Mouse (Mus musculus) cortical plate, adult 2 months (tissue): ENCODE data around the gene Sec1. TPM values are rescaled to one million over a fixed set of nuclear protein-coding genes. Genes with fewer than 3 reads are reported as not detected.
A peak's percentile ranks its signal among the peaks of the same experiment; 100 is the strongest.

Experiments
- H3K27ac ChIP-seq: fragments of 200-500 bp; 2 replicates; pipeline ENCODE4 v1.5.1; 2012; ENCODE audit warnings: low read length, control low read depth, inconsistent platforms; ENCODE audit not compliant: insufficient read depth
- H3K4me1 ChIP-seq: fragments of 200-500 bp; 2 replicates; pipeline ENCODE4 v1.6.1; 2011; ENCODE audit warnings: low read length; ENCODE audit not compliant: control insufficient read depth, insufficient read depth
- H3K4me3 ChIP-seq: fragments of 200-500 bp; 2 replicates; pipeline ENCODE4 v1.5.1; 2011; ENCODE audit warnings: mild to moderate bottlenecking, low read length, control low read depth; ENCODE audit not compliant: insufficient read depth
- CTCF ChIP-seq: fragments of 200-500 bp; IDR thresholded peaks from 2 replicates; pipeline ENCODE4 v1.5.1; 2011; ENCODE audit warnings: mild to moderate bottlenecking, control low read depth, low read length; ENCODE audit not compliant: insufficient read depth; ENCODE audit errors: extremely low read depth
- POLR2A ChIP-seq: fragments of 200-500 bp; IDR thresholded peaks from 2 replicates; pipeline ENCODE4 v1.6.1; 2011; ENCODE audit warnings: mild to moderate bottlenecking, low read length, control low read depth; ENCODE audit not compliant: insufficient read depth; ENCODE audit errors: extremely low read depth
- polyA plus RNA-seq: library from polyadenylated mRNA; depleted of rRNA; stranded (reverse); fragments of >200 nt; gene quantifications from 2 replicates; pipeline ENCODE4 v1.2.3, GENCODE M21; 2012

The Sec1 gene
- polyA plus RNA-seq, 1 experiment, result 6.6 TPM

DNA sequence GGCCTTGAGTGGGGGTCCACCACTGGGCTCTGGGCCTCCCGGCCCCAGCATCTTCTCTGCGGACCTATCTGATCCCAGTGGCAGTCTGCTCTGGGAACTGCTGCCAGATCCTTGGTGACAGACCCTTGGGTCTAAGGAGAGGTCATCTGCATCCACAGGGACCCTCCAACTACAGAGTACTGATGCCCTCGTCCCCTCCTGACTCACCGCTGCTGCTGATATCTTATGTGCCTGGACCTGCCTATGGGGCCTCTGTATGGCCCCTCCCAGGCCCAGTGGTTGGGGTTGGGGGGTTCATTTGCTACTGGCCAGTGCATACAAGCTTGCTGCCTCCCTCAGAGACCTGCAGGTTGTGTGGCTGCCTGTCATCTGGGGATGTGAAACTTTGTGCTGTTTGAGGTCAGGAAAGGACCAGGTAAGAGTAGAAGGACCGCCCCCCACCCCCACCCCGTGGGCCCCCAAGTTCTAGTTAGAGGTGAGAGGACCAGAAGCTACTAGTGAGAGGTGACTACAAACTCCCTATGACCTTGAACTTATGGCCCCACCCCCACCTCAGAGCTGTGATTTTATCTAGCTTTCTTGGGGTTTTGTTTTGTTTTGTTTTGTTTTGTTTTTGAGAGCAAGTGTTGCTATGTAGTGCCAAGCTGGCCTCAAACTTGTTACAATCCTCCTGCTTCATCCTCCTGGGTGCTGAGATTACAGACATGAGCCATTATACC lies 49.2 kb downstream of the Sec1 start:
- Histone ChIP-seq H3K4me1 (no peaks in the 10 kb centered on the region), H3K27ac (peak overlapping the region; percentile 1; the same call in 1 of the 2 replicates), H3K4me3 (peak overlapping the region; percentile 31)
- TF ChIP-seq CTCF (no peak), POLR2A (no peak)

DNA sequence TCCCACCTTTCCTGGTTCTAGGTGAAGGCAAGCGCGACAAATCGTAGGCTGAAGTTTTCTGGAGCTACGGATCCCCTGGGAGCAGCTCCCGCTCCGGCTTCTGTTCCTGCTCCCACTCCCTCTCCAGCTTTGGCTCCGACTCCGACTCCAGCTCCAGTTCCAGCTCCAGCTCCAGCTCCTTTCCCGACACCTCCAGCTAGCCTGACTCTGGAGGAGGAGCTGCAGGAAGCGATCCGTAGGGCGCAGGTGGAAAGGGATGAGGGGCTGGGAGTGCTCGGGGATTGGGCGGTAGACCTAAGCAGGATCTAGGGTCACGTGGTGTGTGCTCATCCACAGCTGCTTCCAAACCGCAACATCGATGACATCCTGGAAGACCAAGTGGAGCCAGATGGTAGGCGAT lies 50.0 kb downstream of the Sec1 start:
- TF ChIP-seq POLR2A (peak; percentile 81), CTCF (no peak)
- Histone ChIP-seq H3K27ac (peak overlapping the region; percentile 1; the same call in 1 of the 2 replicates), H3K4me3 (peak overlapping the region; percentile 31), H3K4me1 (no peaks in the 10 kb centered on the region)

DNA sequence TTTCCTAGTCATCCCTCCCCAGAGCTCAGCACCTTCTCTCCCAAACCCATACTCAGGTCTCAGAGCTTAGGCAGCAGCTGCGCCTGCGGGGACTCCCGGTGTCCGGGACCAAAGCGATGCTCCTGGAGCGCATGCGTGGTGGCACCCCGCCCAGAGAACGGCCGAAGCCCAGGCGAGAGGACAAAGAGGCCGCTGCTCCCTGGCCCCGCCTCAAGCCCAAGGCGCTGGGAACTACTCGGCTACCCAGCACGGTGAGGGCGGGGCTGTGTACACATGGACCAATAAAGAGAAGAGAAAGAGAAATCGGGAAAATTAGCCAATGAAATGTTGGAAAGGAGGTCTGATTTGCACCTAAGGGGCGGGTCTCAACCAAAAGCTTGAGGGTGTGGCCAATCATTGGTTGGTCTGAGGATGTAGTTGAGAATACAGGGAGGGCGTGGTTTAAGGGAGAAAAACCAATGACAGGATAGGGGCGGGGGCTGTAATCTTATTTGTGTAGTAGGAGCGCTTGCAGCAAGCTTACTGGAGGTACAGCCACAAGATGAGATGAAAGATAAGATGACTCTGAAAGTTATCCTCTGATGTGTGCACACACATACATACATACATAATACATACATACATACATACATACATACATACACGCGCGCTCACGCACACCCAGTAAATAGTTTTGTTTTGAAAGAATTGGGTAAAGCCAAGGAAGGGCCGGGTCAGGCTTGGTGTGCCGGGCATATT lies 50.6 kb downstream of the Sec1 start:
- H3K4me1 ChIP-seq, result no peaks in the 10 kb centered on the region
- TF ChIP-seq CTCF (no peak), POLR2A (peak; percentile 64)

DNA sequence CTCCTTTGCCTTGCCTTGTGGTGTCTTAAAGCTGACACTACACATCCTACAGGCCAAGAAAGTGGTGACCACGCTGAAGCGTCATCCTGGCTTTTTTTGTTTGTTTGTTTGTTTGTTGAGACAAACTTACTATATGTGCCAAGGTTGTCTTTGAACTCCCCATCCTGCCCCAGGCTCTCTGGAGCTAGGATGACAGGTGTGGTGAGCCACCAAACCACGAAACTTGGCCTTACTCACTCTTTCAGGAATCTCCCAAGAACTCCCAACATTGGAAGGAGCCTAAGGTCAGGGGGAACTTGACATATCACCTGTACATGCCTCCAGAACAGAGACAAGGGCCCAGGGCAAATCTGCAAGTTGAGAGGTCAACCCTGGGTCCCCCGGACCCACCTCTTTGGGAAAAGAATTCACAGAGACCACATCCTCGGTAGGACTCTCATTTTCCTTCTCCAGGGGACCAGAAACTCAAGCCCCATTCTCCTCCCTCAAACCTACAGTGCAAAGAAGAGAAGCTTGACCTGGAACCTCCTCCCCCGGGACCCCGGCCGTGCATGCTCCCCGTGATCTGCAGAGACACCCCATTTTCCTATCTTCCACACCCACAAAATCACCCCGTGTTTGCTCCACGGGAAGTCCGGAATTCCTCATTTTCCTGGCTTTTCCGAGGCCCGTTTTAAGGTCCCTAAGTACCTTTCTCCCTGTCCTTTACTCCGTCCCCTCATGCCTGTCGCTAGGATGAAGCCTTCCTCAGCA lies 51.5 kb downstream of the Sec1 start:
- Histone ChIP-seq H3K27ac (no peak overlapping the region), H3K4me1 (no peaks in the 10 kb centered on the region; the same call in 1 of the 2 replicates)

More for the DNA sequence above, 50.6 kb downstream of the Sec1 start:
- Histone ChIP-seq H3K4me3 (peak overlapping the region; percentile 43), H3K27ac (0 out of 2 replicates have a peak overlapping the region, but pooled peaks have one; percentile 33)

DNA sequence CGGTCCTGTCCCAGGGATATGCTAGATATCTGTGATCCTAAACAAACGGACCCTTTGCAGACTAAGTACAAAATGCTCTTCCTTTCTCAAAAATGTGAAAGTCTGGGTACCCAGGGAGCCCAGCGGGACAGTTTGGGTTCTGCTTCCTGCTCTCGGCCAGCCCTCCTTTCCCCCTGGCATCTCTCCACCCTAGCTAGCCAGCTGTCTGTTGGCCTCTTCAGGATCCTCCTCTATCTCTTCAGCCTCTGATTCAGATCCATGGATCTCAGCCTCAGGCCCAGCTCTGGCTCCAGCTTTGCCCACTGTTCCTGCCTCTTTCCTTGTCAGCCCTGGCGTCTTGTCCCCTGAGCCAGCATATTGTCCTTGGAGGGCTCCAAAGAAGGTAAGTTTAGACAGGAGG lies 52.1 kb downstream of the Sec1 start:
- no peak overlapping the region for H3K4me3 ChIP-seq

More for the DNA sequence above, 51.5 kb downstream of the Sec1 start:
- peak overlapping the region; percentile 43 for H3K4me3 ChIP-seq
- no peak for TF ChIP-seq CTCF
- TF ChIP-seq POLR2A, result no peak

DNA sequence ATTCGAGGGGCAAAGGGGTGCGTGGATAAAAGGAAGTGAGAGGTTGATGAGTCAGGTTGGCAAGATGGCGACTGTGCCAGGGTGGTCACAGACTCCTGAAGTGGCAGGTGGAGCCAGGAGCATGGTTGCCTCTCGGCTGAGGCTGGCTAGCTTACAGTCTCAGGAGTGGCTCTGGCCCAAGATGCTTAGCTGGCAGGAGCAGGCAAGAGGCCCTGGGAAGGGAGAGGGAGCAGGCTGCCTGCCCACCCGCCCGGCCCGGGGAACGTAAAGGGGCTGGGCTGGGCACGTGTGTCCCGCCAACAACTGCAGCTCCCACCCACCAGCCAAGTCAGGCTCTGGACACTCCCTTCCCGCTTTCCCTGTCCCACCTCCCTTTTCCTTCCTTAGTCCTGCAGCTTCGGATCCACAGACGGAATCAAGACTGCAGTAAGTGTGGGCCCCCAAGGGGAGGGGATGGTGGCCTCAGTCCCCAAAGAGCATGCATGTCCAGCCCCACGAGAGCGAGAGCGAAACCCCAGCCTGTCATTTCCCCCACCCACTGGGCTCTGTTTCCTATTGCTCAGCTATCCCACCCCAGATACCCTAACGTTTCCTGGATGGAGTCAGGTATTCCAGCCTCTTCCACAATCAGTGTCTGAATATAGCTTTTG lies 52.7 kb downstream of the Sec1 start:
- Histone ChIP-seq H3K4me3 (no peak overlapping the region), H3K4me1 (no peaks in the 10 kb centered on the region; the same call in 1 of the 2 replicates), H3K27ac (no peak overlapping the region)
- TF ChIP-seq CTCF, result no peak
- no peak for TF ChIP-seq POLR2A

More for the DNA sequence above, 52.1 kb downstream of the Sec1 start:
- TF ChIP-seq CTCF, result no peak
- no peak overlapping the region for H3K27ac ChIP-seq
- no peaks in the 10 kb centered on the region; the same call in 1 of the 2 replicates for H3K4me1 ChIP-seq

DNA sequence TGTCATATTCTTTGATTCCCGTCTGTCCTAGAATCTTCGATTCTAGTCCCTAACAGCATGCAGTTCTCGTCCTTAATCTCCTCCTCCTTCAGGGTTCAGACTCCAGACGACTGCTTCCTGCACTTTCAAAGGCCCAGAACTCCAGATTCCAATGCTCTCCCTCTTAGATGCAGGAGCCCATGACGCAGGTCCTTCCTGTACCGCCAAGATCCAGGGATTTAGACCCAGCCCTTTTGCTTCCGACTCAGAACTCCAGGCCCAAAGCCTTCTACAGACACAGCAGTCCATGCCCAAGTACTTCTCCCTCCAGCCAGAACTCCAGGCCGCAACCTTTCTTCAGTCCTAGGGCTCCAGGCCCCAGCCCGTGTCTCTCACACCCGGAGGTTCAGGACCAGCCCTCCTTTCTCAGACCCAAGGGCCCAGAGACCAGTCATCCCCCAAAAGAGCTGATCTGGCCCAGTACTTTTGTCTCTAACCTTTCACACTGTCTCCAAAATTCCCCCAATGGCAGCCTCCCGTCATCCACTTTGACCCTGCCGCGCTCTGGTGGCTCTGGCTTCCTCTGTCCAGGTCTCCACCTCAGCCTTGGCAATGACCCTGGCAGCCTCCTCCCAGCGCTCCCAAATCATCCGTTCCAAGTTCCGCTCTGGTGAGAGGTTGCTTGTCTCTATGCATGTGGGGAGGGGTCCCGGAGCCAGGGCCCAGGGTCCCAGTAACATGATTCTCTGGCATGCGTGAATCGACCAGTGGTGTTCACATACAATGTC lies 53.8 kb downstream of the Sec1 start:
- Histone ChIP-seq H3K4me1 (no peaks in the 10 kb centered on the region; the same call in 1 of the 2 replicates), H3K27ac (no peak overlapping the region), H3K4me3 (no peak overlapping the region)
- TF ChIP-seq POLR2A (0 out of 2 replicates have a peak, but pooled peaks have one; percentile 12), CTCF (no peak)

DNA sequence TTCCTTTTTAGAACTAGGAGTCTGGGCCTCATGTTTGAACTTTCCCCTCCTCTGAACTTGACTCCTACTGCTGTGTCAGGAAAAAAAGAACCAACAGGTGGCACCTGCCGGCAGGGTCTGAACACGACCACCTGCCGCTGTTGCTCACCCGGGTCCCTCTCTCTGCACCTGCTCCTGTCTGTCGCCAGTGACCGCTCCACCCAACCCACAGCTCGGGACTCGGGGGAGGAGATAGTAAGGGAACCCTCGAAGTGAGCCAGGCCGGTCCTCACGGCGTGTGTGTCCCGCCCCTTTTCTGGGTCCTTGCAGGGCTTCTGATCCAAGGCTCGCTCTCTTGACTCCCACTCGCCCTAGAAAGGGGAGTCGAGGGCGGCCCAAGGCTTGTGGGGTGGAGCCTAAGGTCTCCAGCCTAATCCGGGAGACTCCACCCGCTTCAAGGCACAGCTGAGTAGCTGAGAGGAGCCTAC lies 54.6 kb downstream of the Sec1 start, which contains the start of gene Mamstr:
Gene Mamstr (plus strand): TSS at position 417 of the 467 bp plus-strand sequence.
- no peaks in the 10 kb centered on the region; the same call in 1 of the 2 replicates for H3K4me1 ChIP-seq
- no peak within 1 kb of the TSS for H3K4me3 ChIP-seq
- TF ChIP-seq POLR2A (no peak), CTCF (no peak)
- no peak within 1 kb of the TSS for H3K27ac ChIP-seq
